Mouse (Mus musculus) kidney, postnatal 4 days (tissue): ENCODE measurements around the gene Csrp1.
A peak's percentile ranks its signal among the peaks of the same experiment; 100 is the strongest.

Experiments
- DNase-seq, 2 experiments: peaks; one replicate each; pipeline ENCODE4 v3.0.0; 2021; ENCODE audit warnings: mixed read lengths in 2 of 2

Gene Csrp1

GRCm38 (mm10) chr1:135698451-135698921 is 21.4 kb upstream of the Csrp1 start:
- DNase-seq = no peak

GRCm38 (mm10) chr1:135698996-135699705 is 20.7 kb upstream of the Csrp1 start:
- peak; percentile 87 to 90 for DNase-seq

DNA sequence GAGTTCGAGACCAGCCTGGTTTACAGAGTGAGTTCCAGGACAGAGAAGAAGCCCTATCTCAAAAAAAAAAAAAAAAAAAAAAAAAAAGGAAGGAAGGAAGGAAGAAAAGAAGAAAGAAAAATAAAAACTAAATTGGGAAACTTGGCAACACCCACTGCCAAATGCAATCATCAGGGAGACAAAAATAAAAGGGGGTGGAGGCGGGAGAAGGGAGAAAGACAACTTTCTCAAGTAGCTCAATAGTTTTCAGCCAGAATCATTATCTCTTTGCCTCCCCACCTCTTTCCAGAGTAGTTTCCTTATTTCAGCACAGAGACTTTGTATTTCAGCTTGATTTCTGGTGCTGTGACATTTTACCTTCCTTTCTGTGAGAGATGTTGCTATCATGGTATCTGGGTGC is 20.0 kb upstream of the Csrp1 start:
- DNase-seq = no peak

- DNase-seq = peak; percentile 91
Observed at GRCm38 (mm10) chr1:135700605-135701004, 19.3 kb upstream of the Csrp1 start.

GRCm38 (mm10) chr1:135701314-135701713 is 18.5 kb upstream of the Csrp1 start:
- no peak for DNase-seq

DNA sequence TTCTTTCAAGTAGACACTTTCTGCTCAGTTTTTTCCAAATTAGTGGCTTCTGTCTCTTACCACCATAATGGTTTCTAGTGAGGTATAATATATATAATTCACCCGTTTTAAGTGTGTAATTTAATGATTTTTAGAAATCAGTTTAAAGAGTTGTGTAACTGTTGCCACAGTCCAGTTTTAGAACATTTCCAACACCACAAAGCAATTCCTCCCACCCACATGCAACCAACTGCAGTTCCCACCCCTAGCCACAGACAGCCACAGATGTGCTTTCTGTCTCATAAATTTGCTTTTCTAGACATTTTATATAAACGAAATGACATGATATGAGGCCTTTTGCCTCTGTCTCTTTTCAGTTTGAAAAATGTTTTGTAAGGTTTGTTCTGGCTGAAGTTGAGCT is 17.1 kb upstream of the Csrp1 start:
- no peak for DNase-seq

GRCm38 (mm10) chr1:135704317-135704821 is 15.5 kb upstream of the Csrp1 start:
- DNase-seq = no peak

DNA sequence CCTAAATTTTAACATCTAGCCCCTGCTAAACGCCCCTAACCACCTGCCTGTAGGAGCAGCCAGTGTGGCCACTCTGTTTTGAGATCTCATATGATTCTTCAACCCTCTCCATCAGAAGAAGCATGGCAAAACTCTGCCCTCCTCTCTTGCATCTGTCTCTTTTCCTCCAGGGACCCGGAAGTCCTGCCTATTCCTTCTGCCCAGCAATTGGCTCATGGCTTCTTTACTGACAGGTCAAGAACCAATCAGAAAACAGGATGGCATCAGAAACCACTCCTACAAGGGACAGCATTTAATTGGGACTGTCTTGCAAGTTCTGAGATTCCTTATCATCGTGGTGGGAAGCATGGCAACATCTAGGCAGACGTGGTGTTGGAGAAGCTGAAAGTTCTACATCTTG is 11.5 kb upstream of the Csrp1 start:
- no peak for DNase-seq

- DNase-seq = no peak
Observed at GRCm38 (mm10) chr1:135711126-135711525, 8.7 kb upstream of the Csrp1 start.

GRCm38 (mm10) chr1:135714028-135714815 is 5.6 kb upstream of the Csrp1 start:
- DNase-seq = no peak

DNA sequence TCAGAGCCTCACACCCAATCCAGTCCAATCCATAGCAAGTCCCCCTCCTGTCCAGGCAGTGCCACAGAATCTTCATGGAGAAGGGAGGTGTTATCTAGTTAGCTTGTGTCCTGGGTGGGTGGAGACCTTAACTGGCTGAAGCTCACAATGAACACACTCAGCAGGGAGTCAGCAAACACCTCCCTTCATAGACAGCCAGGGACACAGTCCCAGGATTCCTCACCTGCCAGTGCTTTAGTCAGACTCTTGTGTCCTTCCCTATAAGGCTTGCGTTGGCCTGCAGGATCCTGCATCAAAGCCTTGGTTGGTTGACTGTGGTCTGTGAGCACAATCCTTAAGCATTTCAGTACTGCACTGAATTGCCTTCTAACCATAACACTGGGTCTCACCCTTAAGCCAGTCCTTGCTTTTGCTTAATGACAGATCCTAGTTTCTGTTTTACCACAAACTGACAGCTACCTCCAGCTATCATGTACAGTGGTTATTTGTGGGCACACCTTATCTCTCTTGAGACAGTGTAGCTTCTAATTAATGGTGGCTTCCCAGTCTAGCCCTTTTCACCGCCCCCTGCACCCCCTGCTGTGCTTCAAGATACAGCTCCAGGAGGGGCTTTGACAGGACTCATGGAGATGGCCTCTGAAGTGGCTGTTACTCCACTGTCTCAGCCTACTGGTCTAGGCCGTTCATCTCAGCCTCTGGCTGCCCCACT is 4.8 kb upstream of the Csrp1 start:
- DNase-seq = no peak

DNA sequence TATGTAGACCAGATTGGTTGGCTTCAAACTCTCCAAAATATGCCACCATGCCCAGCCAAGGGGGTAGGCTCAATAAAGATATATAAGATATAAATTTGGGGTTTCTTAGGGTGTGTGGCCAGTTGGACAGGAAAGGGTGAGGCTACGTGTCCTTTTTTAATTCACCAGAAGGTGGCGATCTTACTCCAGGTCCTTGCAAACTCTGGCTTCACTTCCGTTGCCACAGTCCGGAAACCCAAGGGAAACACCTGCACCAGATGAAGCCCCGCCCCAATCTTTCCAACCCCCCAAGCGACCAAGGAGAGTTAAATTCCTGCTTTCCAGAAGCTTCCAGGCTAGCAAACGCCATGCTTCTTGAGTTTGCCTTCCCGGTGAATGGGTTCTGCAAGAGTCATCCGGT is 375 bp upstream of the Csrp1 start:
- DNase-seq = peak; percentile 75 to 85

DNA sequence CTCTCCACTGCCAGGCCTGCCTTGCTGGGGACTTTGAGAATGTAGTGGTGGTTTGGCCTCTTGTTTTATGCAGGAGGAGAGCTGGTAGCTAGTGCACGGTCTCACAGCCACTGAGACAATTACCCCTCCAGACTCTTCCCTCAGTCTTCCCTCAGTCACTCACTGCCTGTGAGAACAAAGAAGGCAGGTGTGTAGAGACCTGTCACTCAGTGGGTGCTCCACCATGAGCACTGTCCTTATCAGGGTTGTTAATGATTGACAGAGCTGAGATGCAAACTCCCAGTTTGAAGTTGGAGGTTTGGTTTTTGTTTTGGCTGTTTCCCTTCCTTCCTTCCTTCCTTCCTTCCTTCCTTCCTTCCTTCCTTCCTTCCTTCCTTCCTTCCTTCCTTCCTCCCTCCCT is 3.2 kb downstream of the Csrp1 start:
- DNase-seq = no peak

- no peak for DNase-seq
Observed at GRCm38 (mm10) chr1:135724134-135724533, 4.3 kb downstream of the Csrp1 start.

DNA sequence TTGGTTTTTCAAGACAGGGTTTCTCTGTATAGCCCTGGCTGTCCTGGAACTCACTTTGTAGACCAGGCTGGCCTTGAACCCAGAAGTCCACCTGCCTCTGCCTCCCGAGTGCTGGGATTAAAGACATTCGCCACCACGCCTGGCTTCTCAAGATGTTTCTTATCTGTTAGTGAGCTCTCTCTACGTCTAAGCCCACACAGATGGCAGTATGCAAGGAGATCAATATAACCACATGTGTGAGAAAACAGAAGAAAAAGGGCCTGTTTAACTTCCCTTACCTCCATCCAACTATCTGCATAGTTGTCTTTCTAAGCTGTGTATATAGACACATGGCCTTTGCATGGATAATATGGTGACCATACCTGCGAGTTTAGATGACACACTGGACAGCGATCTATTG is 5.5 kb downstream of the Csrp1 start:
- no peak for DNase-seq

DNA sequence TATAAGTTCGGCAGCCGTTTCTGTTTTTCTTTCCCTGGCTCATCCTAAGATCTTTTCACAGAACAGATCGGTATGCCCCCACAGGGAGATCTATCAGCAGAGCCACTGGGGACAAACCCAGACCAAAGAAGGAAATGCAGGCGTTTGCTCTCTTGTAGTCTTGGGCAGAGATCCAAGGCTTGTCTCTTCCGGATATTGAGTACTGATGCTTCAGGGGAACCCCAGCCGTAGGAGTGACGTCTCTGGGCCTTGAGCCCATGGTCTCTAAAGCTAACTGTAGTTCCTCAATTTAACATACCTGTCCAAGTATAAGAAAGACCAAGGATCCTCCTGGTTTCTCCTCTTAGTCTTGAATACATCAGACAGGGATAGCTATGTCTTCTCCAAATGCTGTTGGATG is 6.1 kb downstream of the Csrp1 start:
- peak; percentile 41 to 57 for DNase-seq

GRCm38 (mm10) chr1:135728631-135729366 is 8.9 kb downstream of the Csrp1 start:
- peak; percentile 89 to 94 for DNase-seq

- no peak for DNase-seq
Observed at GRCm38 (mm10) chr1:135729367-135729713, 9.5 kb downstream of the Csrp1 start.

GRCm38 (mm10) chr1:135729821-135730220 is 10.0 kb downstream of the Csrp1 start:
- DNase-seq = no peak

GRCm38 (mm10) chr1:135730296-135730695 is 10.4 kb downstream of the Csrp1 start:
- peak in 1 of 2 experiments; percentile 43 for DNase-seq

DNA sequence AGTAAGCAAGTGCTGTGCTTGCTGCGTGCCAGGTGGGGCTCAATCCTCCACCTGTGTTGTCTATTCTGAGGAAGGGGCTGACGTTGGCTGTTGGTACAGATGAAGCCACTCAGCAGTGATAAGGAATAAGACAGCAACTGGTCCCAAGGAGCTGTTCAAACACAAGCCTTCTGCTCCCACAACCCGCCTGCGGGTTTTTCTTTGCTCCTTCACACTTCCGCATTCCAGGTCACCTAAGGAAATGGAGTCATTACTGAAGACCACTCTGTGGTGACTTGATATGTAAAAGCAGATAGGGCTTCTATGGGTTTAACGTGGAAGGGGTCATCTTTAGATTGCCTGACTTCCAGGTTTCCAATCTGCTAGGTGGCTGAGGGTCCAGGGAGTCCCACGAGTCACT is 11.5 kb downstream of the Csrp1 start:
- peak in 1 of 2 experiments; percentile 45 for DNase-seq

- peak; percentile 62 to 73 for DNase-seq
Observed at GRCm38 (mm10) chr1:135731897-135732684, 12.2 kb downstream of the Csrp1 start.
